Mouse (Mus musculus) embryonic facial prominence, embryonic 11.5 days (tissue): ENCODE measurements around the gene Smoc2. TPM values are rescaled to one million over a fixed set of nuclear protein-coding genes. Genes with fewer than 3 reads are reported as not detected.

Source experiments
- ATAC-seq: fragments of 200-750 bp; cut with Nextera tagmentation; replicated peaks from 2 replicates; pipeline ENCODE4 v1.8.0; 2017; ENCODE audit warnings: low read depth; ENCODE audit not compliant: insufficient number of reproducible peaks, low FRiP score, low TSS enrichment
- DNase-seq: peaks from one replicate; pipeline ENCODE4 v3.0.0-alpha.2; 2015; ENCODE audit warnings: low spot score
- H3K27ac ChIP-seq: fragments of 300-500 bp; sonication (generic); replicated peaks from 2 replicates; pipeline ENCODE4 v1.5.1; 2014; ENCODE audit warnings: mild to moderate bottlenecking, low read depth, low read length, control low read depth
- H3K27me3 ChIP-seq: fragments of 300-500 bp; sonication (generic); 2 replicates; pipeline ENCODE4 v1.6.1; 2014; ENCODE audit warnings: mild to moderate bottlenecking, low read length, moderate library complexity, mixed read lengths; ENCODE audit not compliant: control insufficient read depth, insufficient read depth
- H3K36me3 ChIP-seq: fragments of 300-500 bp; sonication (generic); replicated peaks from 2 replicates; pipeline ENCODE4 v1.6.1; 2014; ENCODE audit warnings: low read depth, mild to moderate bottlenecking, low read length, moderate library complexity, mixed read lengths; ENCODE audit not compliant: control insufficient read depth, insufficient read depth
- H3K4me1 ChIP-seq: fragments of 300-500 bp; sonication (generic); 2 replicates; pipeline ENCODE4 v1.6.1; 2014; ENCODE audit warnings: low read length, mixed read lengths; ENCODE audit not compliant: control insufficient read depth, insufficient read depth
- H3K4me2 ChIP-seq: fragments of 300-500 bp; sonication (generic); 2 replicates; pipeline ENCODE4 v1.6.1; 2014; ENCODE audit warnings: low read depth, mild to moderate bottlenecking, control low read depth, low read length, moderate library complexity
- H3K4me3 ChIP-seq: fragments of 300-500 bp; sonication (generic); 2 replicates; pipeline ENCODE4 v1.5.1; 2014; ENCODE audit warnings: low read depth, low read length, control low read depth
- H3K9ac ChIP-seq: fragments of 300-500 bp; sonication (generic); replicated peaks from 2 replicates; pipeline ENCODE4 v1.6.1; 2014; ENCODE audit warnings: mild to moderate bottlenecking, control low read depth, low read length
- H3K9me3 ChIP-seq: fragments of 300-500 bp; sonication (generic); replicated peaks from 2 replicates; pipeline ENCODE4 v1.6.1; 2016; ENCODE audit warnings: mild to moderate bottlenecking, low read length, inconsistent platforms, mixed read lengths; ENCODE audit not compliant: control insufficient read depth
- WGBS: fragments of 180-500 bp; shearing (Covaris S2); extraction: QIAGEN DNeasy Blood & Tissue Kit; methylation state at CpG from one replicate; pipeline ENCODE4 v1.1.7; 2014; 5-methylcytosine and 5-hydroxymethylcytosine counted together
- polyA plus RNA-seq: library from polyadenylated mRNA; unstranded; fragments of >200 nt; fragmentation: Nextera tagmentation; extraction: Ambion mirVana; gene quantifications from 2 replicates; pipeline ENCODE4 v1.2.1, GENCODE M21; 2014

Gene Smoc2
- polyA plus RNA-seq, 1 experiment from 2014 or later = 45.0 TPM

DNA sequence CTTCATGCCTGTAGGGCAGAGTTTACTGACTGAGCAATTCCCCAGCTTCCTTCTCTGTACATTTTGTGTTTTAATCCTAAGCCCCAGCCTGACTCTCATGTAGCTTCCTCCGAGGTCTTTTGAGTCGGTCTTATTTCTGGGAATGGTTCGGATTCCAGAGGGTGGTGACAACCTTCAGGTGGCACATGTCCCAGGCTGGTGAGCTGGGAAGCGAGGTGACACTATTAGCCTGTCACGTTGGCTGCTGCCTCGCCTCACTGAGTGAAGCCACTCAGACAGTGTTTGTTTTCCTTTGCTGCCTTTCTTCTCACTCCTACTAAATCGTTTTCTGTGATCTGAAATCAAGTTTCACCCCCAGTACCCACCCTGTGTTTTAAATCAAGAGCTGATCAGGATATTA, 102.2 kb downstream of the Smoc2 start:
- Histone ChIP-seq H3K27me3 (no peaks in the 10 kb centered on the region), H3K27ac (no peak overlapping the region), H3K9me3 (no peaks in the 10 kb centered on the region), H3K9ac (no peak overlapping the region), H3K4me2 (no peak overlapping the region), H3K4me1 (no peaks in the 10 kb centered on the region), H3K36me3 (no peaks in the 10 kb centered on the region), H3K4me3 (no peak overlapping the region)
- 40% methylated on average over 7 of the region's 7 CpGs for WGBS
- ATAC-seq (no peak), DNase-seq (no peak)

DNA sequence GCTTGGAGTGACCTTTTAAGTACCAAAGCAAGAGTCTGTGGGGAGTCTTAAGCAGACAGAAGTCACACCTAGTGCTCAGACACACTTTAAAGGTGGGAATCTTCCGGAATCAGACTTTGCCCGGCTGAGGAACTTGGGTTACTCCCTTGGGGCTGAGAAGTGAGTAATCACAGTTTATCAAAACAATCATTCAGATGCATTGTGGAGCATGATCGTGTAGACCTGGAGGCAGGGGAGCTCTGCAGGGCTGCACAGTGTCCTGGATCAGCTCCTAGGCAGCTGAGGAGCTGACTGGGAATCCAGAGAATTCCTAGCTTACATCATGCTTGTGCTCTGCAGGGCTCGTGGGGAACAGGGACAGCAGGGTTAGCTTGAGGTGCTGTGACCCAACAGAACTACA, 104.7 kb downstream of the Smoc2 start:
- Histone ChIP-seq H3K9me3 (no peaks in the 10 kb centered on the region), H3K4me2 (no peak overlapping the region), H3K27me3 (no peaks in the 10 kb centered on the region), H3K4me3 (no peak overlapping the region), H3K27ac (no peak overlapping the region), H3K36me3 (no peaks in the 10 kb centered on the region), H3K4me1 (no peaks in the 10 kb centered on the region), H3K9ac (no peak overlapping the region)
- no peak for ATAC-seq
- 76% methylated on average over 4 of the region's 4 CpGs for WGBS
- DNase-seq = no peak

DNA sequence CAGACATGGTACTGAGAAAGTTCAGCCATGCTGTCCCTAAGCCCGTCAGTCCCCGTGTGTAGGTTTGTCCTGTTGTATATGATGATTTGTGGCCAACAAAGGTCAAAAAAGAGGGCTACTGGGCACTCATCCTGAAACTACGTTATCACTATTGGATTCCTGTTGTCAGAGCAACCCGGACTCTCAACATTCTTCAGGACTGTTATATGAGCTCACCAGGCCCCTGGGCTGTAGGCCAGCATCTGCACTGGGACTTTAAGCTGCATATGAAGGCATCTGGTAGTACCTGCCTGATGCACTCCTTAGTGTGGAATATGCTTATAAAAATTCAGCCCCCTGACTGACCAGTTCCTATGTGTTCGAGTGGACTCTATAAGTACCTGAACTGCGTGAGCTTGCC, 105.7 kb downstream of the Smoc2 start:
- H3K4me3 ChIP-seq = no peak overlapping the region
- WGBS = 87% methylated on average over 6 of the region's 6 CpGs

DNA sequence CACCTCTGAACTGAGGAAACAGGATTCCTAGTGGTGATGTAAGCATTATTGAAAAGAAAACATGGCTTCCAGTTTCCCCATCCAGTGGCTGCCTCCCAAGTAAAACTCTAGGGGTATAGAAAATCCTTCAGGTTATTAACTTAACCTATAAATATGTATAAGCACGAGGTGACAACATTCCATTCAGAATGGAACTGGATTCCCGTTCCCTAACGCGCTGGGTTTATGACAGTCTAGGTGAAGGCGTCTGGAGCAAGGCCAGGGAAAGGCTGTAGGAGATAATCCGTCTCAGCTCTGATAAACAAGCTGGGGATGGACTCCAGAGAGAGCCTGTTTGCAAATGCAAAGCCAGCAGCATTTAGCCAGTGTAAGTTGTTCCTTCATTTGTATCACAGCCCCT, 108.0 kb downstream of the Smoc2 start:
- H3K9me3 ChIP-seq = no peaks in the 10 kb centered on the region
- H3K27ac ChIP-seq = no peak overlapping the region
- DNase-seq (no peak), ATAC-seq (no peak)
- no peak overlapping the region for H3K4me2 ChIP-seq
- no peak overlapping the region for H3K4me3 ChIP-seq
- no peaks in the 10 kb centered on the region for H3K27me3 ChIP-seq
- 68% methylated on average over 6 of the region's 6 CpGs for WGBS
- no peaks in the 10 kb centered on the region for H3K36me3 ChIP-seq
- no peaks in the 10 kb centered on the region for H3K4me1 ChIP-seq
- no peak overlapping the region for H3K9ac ChIP-seq

More for the DNA sequence above, 105.7 kb downstream of the Smoc2 start:
- Histone ChIP-seq H3K4me2 (no peak overlapping the region), H3K4me1 (no peaks in the 10 kb centered on the region), H3K9me3 (no peaks in the 10 kb centered on the region), H3K36me3 (no peaks in the 10 kb centered on the region), H3K27me3 (no peaks in the 10 kb centered on the region), H3K9ac (no peak overlapping the region), H3K27ac (no peak overlapping the region)
- DNase-seq = no peak
- ATAC-seq = no peak

DNA sequence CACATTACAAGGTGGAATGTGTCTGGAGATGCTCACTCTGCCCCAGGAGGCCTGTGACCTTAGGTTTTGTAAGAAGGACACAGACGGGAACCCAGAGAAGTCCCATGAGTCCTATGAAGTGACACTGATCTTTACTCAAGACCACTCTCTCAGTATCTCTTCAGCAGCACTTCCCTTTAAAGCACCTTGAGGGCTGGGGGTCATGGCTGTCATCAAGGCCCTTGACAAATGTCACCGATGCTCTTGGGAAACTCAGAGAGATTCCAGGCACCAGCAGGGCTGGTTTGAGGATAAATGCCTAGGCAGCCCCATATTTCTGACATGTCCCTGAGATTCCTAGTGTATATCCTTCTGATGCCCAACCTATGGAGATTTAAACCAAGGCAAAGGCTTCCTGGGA, 113.1 kb downstream of the Smoc2 start:
- ATAC-seq = no peak

DNA sequence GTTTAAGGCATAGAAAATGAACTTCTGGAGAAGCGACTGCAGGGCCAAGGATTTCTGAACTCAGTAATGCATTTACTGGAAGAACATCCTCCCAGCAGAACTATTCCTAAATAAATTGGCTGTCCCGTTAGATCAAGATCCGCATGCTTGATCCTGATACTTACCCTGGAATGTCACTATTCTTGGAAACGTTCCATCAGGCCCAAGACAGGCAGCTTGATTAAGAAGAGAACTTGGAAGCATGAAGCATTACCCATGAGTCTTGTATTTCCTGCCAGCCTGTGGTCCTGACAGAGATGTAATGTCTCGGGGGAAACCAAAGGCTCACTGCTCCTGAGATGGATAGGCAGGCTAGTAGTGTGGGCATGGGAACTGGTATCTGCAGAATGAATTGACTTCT, 115.6 kb downstream of the Smoc2 start:
- Histone ChIP-seq H3K27me3 (no peaks in the 10 kb centered on the region), H3K9me3 (no peaks in the 10 kb centered on the region), H3K4me2 (no peak overlapping the region), H3K4me3 (no peak overlapping the region), H3K27ac (no peak overlapping the region), H3K4me1 (no peaks in the 10 kb centered on the region), H3K9ac (no peak overlapping the region), H3K36me3 (no peaks in the 10 kb centered on the region)
- WGBS = 84% methylated on average over 5 of the region's 5 CpGs
- ATAC-seq (no peak), DNase-seq (no peak)

More for the DNA sequence above, 113.1 kb downstream of the Smoc2 start:
- WGBS = 70% methylated on average over 2 of the region's 2 CpGs
- no peaks in the 10 kb centered on the region for H3K9me3 ChIP-seq
- no peak overlapping the region for H3K27ac ChIP-seq
- no peaks in the 10 kb centered on the region for H3K4me1 ChIP-seq
- no peaks in the 10 kb centered on the region for H3K36me3 ChIP-seq
- no peak overlapping the region for H3K4me2 ChIP-seq
- no peak overlapping the region for H3K9ac ChIP-seq
- H3K4me3 ChIP-seq = no peak overlapping the region
- no peaks in the 10 kb centered on the region for H3K27me3 ChIP-seq
- DNase-seq = no peak

DNA sequence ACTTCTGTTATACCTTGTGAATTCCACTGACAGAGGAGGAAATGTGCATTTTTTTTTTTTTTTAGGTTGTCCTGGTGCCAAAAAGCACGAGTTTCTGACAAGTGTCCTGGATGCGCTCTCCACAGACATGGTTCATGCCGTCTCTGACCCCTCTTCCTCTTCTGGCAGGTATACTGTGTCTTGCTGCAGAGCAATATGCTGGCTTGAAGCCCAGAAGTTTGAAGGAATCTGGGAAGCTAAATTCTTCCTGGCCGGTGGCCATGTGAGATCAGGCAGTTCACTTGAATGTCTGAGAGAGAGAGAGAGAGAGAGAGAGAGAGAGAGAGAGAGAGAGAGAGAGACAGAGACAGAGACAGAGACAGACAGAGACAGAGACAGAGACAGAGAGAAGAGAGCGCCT, 118.2 kb downstream of the Smoc2 start:
- Histone ChIP-seq H3K9ac (no peak overlapping the region), H3K4me3 (no peak overlapping the region), H3K4me1 (no peaks in the 10 kb centered on the region), H3K27me3 (no peaks in the 10 kb centered on the region), H3K4me2 (no peak overlapping the region), H3K9me3 (no peaks in the 10 kb centered on the region), H3K27ac (no peak overlapping the region), H3K36me3 (no peaks in the 10 kb centered on the region)
- WGBS = 81% methylated on average over 5 of the region's 5 CpGs
- ATAC-seq = no peak
- no peak for DNase-seq

DNA sequence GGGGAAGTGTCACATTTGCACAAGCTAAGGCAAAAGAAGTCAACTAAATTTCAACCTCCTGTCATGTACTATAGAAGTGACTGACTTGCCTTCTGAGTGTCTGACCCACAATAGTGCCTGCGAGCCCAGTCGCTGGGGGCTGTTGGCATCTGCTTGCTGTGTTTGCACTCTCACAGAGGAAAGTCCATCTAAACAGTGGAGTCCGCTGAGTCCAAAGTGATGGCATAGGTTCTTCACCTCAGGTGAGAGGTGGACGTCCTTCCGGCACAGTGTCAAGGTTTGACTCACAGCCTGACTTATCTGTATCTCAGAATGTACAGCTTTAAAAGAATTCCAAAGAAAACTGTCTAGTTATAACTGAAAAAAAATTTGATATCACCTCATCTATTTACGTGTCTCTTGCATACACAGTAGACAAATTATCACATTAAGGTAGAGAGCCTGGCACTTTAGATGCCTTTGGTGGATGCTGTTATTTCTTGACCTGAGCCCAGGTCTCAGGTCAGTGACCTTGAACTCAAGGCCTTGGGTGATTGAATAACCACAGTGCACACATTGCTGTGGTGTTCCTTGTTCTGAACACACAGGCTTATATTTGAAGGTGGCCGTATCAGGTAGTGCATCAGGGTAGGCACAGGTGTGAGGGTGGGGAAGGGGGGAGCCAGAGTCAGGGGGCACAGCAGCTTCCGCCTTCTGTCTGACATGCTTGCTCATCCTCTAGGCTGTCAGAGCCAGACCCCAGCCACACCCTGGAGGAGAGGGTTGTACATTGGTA, 119.5 kb downstream of the Smoc2 start:
- Histone ChIP-seq H3K27me3 (no peaks in the 10 kb centered on the region), H3K9ac (no peak overlapping the region), H3K4me1 (no peaks in the 10 kb centered on the region), H3K4me3 (no peak overlapping the region), H3K4me2 (no peak overlapping the region), H3K27ac (no peak overlapping the region), H3K36me3 (no peaks in the 10 kb centered on the region), H3K9me3 (no peaks in the 10 kb centered on the region)
- DNase-seq = no peak
- WGBS = 85% methylated on average over 8 of the region's 8 CpGs
- ATAC-seq = no peak
